Mouse (Mus musculus) intestine, embryonic 15.5 days (tissue): ENCODE results near the gene Chst15. TPM values are rescaled to one million over a fixed set of nuclear protein-coding genes. Genes with fewer than 3 reads are reported as not detected.
A peak's percentile ranks its signal among the peaks of the same experiment; 100 is the strongest.

Source experiments
- ATAC-seq: fragments of 200-750 bp; cut with Nextera tagmentation; 2 replicates; pipeline ENCODE4 v1.8.0; 2017; ENCODE audit warnings: moderate TSS enrichment, moderate library complexity
- H3K27ac ChIP-seq: fragments of 300-500 bp; sonication (generic); 2 replicates; pipeline ENCODE4 v1.5.1; 2015; ENCODE audit warnings: mild to moderate bottlenecking, inconsistent platforms
- H3K27me3 ChIP-seq: fragments of 300-500 bp; sonication (generic); replicated peaks from 2 replicates; pipeline ENCODE4 v1.6.1; 2015; ENCODE audit warnings: inconsistent platforms
- H3K36me3 ChIP-seq: fragments of 300-500 bp; sonication (generic); 2 replicates; pipeline ENCODE4 v1.6.1; 2015; ENCODE audit warnings: inconsistent platforms
- H3K4me1 ChIP-seq: fragments of 300-500 bp; sonication (generic); replicated peaks from 2 replicates; pipeline ENCODE4 v1.6.1; 2015; ENCODE audit warnings: inconsistent platforms
- H3K4me2 ChIP-seq: fragments of 300-500 bp; sonication (generic); replicated peaks from 2 replicates; pipeline ENCODE4 v1.6.1; 2015; ENCODE audit warnings: mild to moderate bottlenecking, inconsistent platforms
- H3K4me3 ChIP-seq: fragments of 300-500 bp; sonication (generic); replicated peaks from 2 replicates; pipeline ENCODE4 v1.5.1; 2015; ENCODE audit warnings: inconsistent platforms
- H3K9ac ChIP-seq: fragments of 300-500 bp; sonication (generic); 2 replicates; pipeline ENCODE4 v1.6.1; 2015; ENCODE audit warnings: inconsistent platforms
- H3K9me3 ChIP-seq: fragments of 300-500 bp; sonication (generic); 2 replicates; pipeline ENCODE4 v1.6.1; 2016; ENCODE audit warnings: inconsistent platforms
- WGBS: fragments of 180-500 bp; shearing (Covaris S2); methylation state at CpG from one replicate; pipeline ENCODE4 v1.1.7; 2015; 5-methylcytosine and 5-hydroxymethylcytosine counted together
- polyA plus RNA-seq: library from polyadenylated mRNA; unstranded; fragments of >200 nt; fragmentation: Nextera tagmentation; extraction: Ambion mirVana; gene quantifications from 2 replicates; pipeline ENCODE4 v1.2.1, GENCODE M21; 2015

The Chst15 gene
- polyA plus RNA-seq, 1 experiment from 2014 or later, result 23.1 TPM

DNA sequence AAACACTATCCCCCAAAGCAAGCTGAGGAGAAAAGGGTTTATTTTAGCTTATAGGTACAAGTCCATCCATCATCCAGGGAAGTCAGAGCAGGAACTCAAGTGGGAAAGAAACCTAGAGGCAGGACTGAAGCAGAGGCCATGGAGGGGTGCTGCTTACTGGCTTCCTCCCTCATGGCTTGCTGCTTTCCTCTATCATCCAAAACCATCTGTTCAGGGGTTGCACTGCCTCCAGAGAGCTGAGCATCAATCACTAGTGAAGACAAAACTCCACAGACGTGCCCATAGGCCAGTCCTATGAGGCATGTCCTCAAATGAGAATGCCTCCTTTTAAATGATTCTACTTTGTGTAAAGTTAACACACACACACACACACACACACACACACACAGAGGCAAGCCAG is 13.2 kb upstream of the Chst15 start:
- WGBS, result 65% methylated on average over 1 of the region's 1 CpGs
- H3K4me1 ChIP-seq, result peaks cover 16% of the 10 kb centered on the region
- no peaks in the 10 kb centered on the region for H3K9me3 ChIP-seq
- ATAC-seq, result no peak
- no peaks in the 10 kb centered on the region for H3K36me3 ChIP-seq
- H3K27me3 ChIP-seq, result no peaks in the 10 kb centered on the region
- no peak overlapping the region for H3K4me3 ChIP-seq
- H3K9ac ChIP-seq, result no peak overlapping the region
- H3K4me2 ChIP-seq, result no peak overlapping the region
- H3K27ac ChIP-seq, result no peak overlapping the region

- Histone ChIP-seq H3K4me2 (no peak overlapping the region), H3K4me3 (no peak overlapping the region), H3K9me3 (no peaks in the 10 kb centered on the region), H3K36me3 (no peaks in the 10 kb centered on the region), H3K9ac (no peak overlapping the region), H3K27ac (no peak overlapping the region), H3K27me3 (no peaks in the 10 kb centered on the region), H3K4me1 (peaks cover 16% of the 10 kb centered on the region)
- no peak for ATAC-seq
- 83% methylated on average over 1 of the region's 1 CpGs for WGBS
These were observed 11.6 kb upstream of the Chst15 start for GRCm38 (mm10) chr7:132328648-132329047.

- H3K27me3 ChIP-seq, result no peaks in the 10 kb centered on the region
- WGBS, result 32% methylated on average over 5 of the region's 5 CpGs
- no peak overlapping the region for H3K27ac ChIP-seq
- H3K4me2 ChIP-seq, result no peak overlapping the region
- H3K4me1 ChIP-seq, result peaks cover 15% of the 10 kb centered on the region; the same call in 1 of the 2 replicates
- no peak overlapping the region for H3K4me3 ChIP-seq
- H3K9ac ChIP-seq, result no peak overlapping the region
- H3K36me3 ChIP-seq, result no peaks in the 10 kb centered on the region
- ATAC-seq, result peak; percentile 67
- H3K9me3 ChIP-seq, result no peaks in the 10 kb centered on the region
These were observed 8.7 kb upstream of the Chst15 start for GRCm38 (mm10) chr7:132325549-132326331.

DNA sequence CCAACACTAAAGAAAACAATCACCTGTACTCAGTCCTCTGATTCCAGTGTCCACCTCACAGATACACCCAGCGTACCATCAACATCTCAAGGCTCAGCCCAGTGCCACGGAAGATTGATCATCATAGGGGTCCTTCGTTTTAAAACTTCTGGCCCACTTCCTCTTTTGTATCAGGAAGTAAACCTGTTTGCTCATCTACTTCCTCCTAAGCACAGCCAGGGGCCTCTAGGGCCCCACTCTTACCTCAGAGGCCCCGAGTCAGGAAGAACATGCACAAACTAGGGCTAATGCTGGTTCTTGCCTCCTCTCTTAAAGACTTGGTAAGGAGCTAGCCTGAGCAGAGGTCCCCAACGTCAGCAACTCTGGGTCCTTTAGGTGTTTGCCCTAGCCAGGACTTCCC is 6.4 kb upstream of the Chst15 start:
- H3K4me3 ChIP-seq, result no peak overlapping the region
- WGBS, result 68% methylated on average over 5 of the region's 5 CpGs
- no peaks in the 10 kb centered on the region for H3K27me3 ChIP-seq
- no peaks in the 10 kb centered on the region for H3K9me3 ChIP-seq
- no peak overlapping the region for H3K27ac ChIP-seq
- peaks cover 14% of the 10 kb centered on the region; the same call in 1 of the 2 replicates for H3K4me1 ChIP-seq
- no peak overlapping the region for H3K9ac ChIP-seq
- no peaks in the 10 kb centered on the region for H3K36me3 ChIP-seq
- ATAC-seq, result no peak
- no peak overlapping the region for H3K4me2 ChIP-seq

- WGBS, result 76% methylated on average over 2 of the region's 2 CpGs
- ATAC-seq, result no peak
- Histone ChIP-seq H3K4me1 (peaks cover 14% of the 10 kb centered on the region), H3K4me2 (no peak overlapping the region), H3K4me3 (no peak overlapping the region), H3K9ac (no peak overlapping the region), H3K27ac (no peak overlapping the region), H3K9me3 (no peaks in the 10 kb centered on the region), H3K27me3 (no peaks in the 10 kb centered on the region), H3K36me3 (no peaks in the 10 kb centered on the region)
These were observed 4.4 kb upstream of the Chst15 start for GRCm38 (mm10) chr7:132321392-132321958.

GRCm38 (mm10) chr7:132316101-132317035 is 660 bp downstream of the Chst15 start:
- Histone ChIP-seq H3K4me3 (peak overlapping the region; percentile 73), H3K4me2 (peak overlapping the region; percentile 93), H3K9ac (peak overlapping the region; percentile 91), H3K27ac (peak overlapping the region; percentile 93), H3K36me3 (no peaks in the 10 kb centered on the region), H3K27me3 (no peaks in the 10 kb centered on the region), H3K4me1 (peaks cover 28% of the 10 kb centered on the region), H3K9me3 (no peaks in the 10 kb centered on the region)
- under 1% methylated on average over 78 of the region's 79 CpGs for WGBS
- ATAC-seq, result peak; percentile 72

- WGBS, result 2% methylated on average over 51 of the region's 51 CpGs
- H3K4me3 ChIP-seq, result peak overlapping the region; percentile 73
- no peaks in the 10 kb centered on the region for H3K9me3 ChIP-seq
- no peaks in the 10 kb centered on the region for H3K36me3 ChIP-seq
- no peaks in the 10 kb centered on the region for H3K27me3 ChIP-seq
- peak overlapping the region; percentile 93 for H3K4me2 ChIP-seq
- H3K4me1 ChIP-seq, result peaks cover 34% of the 10 kb centered on the region
- H3K9ac ChIP-seq, result peak overlapping the region; percentile 91
- peak overlapping the region; percentile 93 for H3K27ac ChIP-seq
- ATAC-seq, result peak; percentile 55
These were observed 1.6 kb downstream of the Chst15 start for GRCm38 (mm10) chr7:132315149-132316091.

GRCm38 (mm10) chr7:132312396-132312795 is 4.6 kb downstream of the Chst15 start:
- ATAC-seq, result peak; percentile 18; the same call in 1 of the 2 replicates
- 19% methylated on average over 8 of the region's 8 CpGs for WGBS
- Histone ChIP-seq H3K9ac (no peak overlapping the region), H3K36me3 (no peaks in the 10 kb centered on the region), H3K27ac (peak overlapping the region; percentile 25; the same call in 1 of the 2 replicates), H3K4me2 (peak overlapping the region; percentile 93), H3K9me3 (no peaks in the 10 kb centered on the region), H3K4me3 (no peak overlapping the region), H3K4me1 (peaks cover 55% of the 10 kb centered on the region), H3K27me3 (no peaks in the 10 kb centered on the region)

- Histone ChIP-seq H3K36me3 (no peaks in the 10 kb centered on the region), H3K27me3 (no peaks in the 10 kb centered on the region), H3K27ac (peak overlapping the region; percentile 78), H3K9me3 (no peaks in the 10 kb centered on the region), H3K4me2 (no peak overlapping the region; the same call in 1 of the 2 replicates), H3K4me3 (no peak overlapping the region), H3K4me1 (peaks cover 62% of the 10 kb centered on the region), H3K9ac (no peak overlapping the region)
- WGBS, result 23% methylated on average over 5 of the region's 5 CpGs
- ATAC-seq, result peak; percentile 60
These were observed 8.4 kb downstream of the Chst15 start for GRCm38 (mm10) chr7:132308537-132309191.

- Histone ChIP-seq H3K4me3 (no peak overlapping the region), H3K27me3 (no peaks in the 10 kb centered on the region), H3K9ac (no peak overlapping the region), H3K4me1 (peaks cover 57% of the 10 kb centered on the region), H3K4me2 (no peak overlapping the region), H3K27ac (peak overlapping the region; percentile 78), H3K36me3 (no peaks in the 10 kb centered on the region), H3K9me3 (no peaks in the 10 kb centered on the region)
- 38% methylated on average over 6 of the region's 6 CpGs for WGBS
- ATAC-seq, result peak; percentile 24
These were observed 9.2 kb downstream of the Chst15 start for GRCm38 (mm10) chr7:132307722-132308271.
